Mouse (Mus musculus): ENCODE measurements around the gene Myrfl.

The Myrfl gene

DNA sequence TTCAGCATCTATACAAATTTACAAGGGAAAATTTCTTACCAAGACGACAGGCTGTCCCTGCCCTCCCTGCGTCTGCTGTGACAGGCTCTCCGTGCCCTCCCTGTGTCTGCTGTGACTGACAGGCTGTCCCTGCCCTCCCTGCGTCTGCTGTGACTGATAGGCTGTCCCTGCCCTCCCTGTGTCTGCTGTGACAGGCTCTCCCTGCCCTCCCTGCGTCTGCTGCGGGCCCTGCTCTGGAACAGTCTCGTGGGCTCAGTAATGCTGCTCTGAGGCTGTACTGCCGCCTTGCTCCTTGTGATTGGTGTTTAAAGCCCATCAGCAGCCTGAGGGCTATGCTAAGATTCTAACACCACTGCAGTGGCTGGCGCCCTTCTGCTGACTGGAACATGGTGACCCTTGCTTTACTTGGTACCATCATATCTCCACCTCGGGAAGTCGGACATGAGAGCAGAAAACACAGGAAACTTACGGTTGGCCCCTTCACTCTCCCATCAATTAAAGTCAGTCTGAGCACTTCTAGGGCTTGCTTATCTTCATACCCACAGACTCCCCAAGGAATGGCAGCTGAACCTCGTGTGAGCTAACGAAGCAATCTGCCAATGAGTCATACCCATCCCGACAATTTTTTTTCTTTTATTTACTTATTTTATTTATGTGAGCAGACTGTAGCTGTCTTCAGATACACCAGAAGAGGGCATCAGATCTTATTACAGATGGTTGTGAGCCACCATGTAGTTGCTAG, 12.4 kb upstream of the Myrfl start:
- DNase-seq = no peak

DNA sequence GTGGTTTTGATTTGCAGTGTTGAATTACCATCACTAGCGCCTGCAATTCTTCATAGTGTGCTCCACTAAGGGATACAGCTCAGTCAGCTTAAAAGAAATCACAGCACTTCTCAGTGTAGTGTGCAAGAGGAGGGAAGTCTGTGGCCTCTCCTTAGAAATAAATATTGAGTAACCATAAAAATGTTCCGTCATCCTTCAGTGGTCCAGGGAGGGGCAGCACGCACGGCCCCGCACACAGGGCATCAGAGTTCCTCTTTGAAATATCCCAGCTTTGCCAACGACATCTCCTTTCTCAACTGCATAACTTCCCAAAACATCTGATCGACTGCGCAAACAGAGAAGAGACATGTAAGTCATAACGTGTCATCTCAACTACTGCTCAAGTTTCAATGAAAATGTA, 10.1 kb upstream of the Myrfl start:
- no peak for DNase-seq

DNA sequence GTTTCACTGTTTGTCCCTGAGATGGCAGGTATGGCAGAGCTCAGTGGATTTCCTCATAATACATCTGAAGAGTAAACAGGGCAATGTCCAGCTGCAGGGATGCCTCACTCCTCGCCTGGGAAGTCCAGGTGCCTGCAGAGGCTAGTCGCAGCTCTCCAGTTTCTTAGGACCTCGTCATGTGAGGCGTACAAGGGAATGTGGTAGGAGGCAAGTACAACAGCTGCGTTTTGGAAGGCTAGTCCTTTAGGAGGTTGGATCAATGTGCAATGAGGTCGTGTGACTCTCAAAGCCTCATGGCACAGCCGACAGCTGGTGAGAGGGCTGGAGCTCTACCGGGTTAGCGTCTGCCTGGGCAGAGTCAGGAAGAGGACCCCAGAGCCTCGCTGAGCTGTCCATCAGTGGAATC, 7.8 kb upstream of the Myrfl start:
- no peak for DNase-seq

DNA sequence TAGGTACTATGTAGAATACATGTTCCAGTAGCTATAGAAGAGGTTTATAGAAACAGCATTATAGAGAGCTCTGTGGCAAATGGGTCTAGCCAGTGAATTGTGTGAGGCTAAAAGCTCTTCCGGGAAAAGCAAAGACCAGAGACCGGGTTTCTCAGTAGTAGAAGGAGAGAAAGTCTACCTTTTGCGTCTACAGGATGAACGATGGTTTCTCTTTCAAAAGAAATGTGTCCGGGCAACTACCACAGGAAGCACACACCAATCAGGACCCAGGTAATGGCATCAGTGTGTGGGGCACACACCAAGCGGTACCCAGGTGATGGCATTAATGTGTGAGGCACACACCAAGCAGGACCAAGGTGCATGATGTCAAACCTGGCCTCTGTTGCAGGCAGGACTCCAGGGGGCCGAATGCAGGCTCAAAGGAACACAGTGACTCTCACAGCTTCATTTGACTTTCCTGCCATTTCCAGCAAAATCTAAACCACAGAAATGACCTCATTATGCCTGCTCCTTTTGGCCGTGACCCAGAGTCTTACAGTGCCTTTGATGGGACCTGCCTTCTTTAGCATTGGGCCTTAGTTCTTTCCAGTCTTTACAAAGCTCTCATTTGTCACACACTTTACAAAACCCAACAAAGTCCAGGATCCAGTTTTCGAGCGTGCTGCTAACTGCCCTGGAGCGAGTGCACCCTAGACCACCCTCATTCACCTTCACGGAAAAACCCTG, 1.4 kb downstream of the Myrfl start:
- DNase-seq = no peak

DNA sequence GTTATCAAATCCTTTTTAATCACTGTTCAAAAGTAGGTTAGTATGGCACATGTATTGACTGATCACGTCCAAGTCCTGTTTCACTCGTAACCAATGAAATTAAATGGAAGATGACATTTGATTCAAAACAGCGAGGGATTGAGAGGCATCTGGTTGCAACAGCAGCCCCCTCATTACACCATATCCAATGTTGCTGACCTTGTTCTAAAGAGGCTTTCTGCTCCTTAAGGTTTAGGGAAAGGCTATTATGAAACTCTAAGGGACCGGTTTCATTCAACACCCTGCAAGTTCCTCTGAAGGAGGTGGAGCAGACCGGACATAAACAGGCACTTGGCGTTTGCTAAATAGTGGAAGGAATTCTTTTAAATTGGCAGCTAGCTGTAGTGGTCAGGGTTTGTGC, 2.2 kb downstream of the Myrfl start:
- DNase-seq = no peak

DNA sequence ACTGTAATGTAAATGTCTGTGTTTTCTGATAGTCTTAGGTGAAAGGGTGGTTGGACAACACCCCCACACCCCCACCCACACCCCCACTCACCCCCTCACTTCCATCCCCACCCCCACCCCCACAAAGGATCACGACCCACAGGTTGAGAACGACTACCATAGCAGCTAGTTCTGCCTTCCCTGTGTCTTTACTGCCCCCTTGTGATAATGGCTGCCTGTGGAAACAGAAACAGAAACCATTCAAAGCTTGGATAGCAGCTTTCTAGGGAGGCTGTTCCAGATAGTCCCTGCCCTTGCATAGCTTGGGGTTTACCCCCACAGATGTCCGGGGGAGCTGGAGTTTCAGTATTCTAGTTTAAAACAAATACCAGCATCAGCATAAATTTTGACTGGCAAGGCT, 3.0 kb downstream of the Myrfl start:
- peak; percentile 75 for DNase-seq

DNA sequence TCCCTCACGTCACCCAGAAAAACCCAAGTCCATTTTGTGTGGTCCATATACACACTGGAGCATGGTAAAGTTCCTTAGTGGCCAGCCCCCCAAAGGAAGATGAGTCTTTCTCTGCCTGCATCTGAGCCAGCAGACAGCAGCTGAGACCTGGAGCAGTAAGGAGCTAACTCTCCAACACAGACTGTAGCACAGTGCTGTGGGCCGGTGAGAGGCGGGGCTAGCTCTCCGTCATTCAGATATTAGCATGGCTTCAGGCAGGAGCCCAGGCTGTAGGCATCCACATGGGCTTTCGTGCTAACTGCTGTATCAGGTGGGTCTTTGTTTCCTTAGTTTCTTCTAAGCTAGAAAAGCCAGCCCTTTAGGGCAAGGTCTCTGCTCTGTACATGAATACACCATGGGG, 6.1 kb downstream of the Myrfl start:
- DNase-seq = no peak

DNA sequence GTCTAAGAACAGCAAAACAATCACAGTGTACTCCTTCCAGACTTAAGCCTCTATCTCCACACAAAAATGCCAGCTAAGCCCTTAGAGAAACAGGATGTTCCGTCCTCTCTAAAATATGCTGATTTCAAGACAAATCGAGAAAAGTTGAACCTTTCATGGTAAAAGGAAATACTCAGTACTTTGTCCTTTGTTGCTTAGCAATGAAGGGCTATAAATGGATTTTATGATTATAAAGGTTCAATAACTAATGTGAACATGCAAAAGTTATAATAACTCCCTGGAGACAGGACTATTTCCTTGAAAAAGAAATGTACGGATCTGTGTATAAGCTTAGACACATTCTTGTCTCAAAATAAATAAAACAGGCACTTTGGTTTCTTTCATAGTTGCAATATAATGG, 12.2 kb downstream of the Myrfl start:
- DNase-seq = no peak

DNA sequence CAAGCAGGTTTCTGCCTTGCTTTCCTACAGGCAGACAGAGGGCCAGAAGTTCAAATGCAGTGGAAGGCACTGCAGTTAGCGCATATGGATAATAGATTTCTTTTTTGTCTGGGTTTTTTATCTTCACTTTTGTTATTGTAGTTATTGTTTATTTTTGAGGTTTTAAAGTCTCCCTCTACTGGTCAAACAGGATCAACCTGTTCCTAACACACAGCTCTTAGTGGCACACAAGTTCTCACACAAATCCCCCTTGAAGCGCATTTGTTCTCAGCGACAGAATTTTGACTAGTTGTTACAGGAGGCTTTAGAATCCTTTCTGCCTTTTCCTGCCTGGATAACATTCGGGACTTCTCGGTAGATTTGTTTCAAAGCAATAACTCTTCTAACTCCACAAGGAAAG, 13.2 kb downstream of the Myrfl start:
- DNase-seq = no peak

DNA sequence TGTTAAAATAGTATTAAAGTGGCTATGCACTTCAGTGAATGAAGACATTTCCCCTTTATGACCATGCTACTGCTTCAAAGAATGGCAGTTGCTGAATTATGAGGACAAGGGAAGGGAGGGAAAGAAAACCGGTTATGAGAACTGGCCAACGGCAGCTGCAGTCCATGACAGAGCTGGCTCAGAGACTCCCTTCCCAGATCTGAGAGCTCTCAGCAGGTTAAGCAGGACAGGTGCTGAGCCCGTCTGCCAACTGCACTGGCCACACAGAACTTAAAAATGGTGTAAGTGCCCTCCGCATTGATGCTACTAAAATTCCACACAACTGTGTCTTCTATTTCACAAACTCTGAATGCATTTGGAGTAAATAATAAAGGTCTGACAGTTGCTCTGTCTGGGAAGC, 19.3 kb downstream of the Myrfl start:
- peak; percentile 90 for DNase-seq

DNA sequence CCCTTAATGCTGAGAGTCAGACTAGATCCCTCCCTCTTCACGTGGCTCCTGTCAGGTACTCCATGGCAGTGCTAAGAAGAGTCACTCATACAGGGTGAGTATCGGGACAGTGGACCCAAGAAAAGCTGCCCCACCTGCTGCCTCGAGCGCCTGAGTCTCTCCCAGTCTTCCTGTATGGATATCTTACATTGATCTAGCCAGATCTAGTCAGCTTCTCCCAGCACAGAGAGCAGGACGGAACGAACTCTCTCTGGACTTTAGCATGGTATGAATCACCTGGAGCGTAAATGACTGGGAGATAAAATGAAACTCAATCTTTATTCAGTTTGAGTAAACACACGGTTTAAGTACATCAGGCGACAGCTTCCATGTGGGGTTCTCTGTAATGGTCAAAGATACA, 22.2 kb downstream of the Myrfl start:
- no peak for DNase-seq

DNA sequence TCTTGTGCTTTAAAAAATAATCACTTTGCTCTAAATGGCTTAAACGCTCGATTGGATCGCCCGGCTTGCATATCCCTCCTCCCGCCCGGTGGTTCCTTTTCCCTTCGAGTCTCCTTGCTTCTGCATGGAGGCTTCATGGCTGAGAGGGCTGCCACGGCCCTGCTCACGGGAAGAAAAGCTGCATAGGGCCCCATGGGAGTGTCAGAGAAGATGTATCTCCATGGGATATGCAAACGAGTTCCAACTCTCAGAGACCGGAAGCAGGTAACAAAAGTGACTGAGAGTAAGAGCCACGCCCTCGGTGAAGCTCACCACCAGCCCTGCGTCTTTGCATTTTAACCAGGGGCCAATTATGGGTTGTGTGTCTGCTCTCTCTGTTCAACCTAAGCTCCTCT, 24.7 kb downstream of the Myrfl start:
- no peak for DNase-seq

DNA sequence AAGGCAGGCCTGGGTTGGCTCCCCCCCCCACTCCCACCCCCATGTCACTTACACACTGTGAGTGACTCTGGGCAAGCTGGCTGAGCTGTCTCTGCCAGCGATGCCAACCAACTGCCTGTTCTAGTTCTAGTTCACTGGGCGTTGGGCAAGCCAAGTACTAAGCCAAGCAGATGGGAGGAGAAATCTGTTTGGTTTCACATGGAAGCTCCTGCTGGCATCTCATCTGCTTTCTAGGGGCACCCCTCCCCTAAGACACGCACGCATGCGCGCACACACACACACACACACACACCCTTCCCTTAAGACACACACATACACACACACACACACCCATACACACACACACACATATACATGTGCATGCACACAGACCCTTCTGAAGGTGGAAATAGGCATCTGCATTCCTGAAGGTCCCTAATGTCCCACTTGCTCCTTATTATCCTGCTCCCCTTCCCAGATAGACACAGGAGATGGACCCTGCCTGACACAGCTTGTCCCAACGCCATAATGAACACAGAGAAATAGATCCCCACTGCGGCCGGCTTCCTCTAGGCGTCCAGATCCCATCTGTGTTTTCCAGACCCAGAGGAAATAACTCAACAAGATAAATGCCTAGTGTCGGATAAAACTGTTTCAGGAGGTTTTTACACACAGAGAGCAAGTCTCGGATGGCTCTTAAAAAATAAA, 25.2 kb downstream of the Myrfl start:
- DNase-seq = peak; percentile 97

DNA sequence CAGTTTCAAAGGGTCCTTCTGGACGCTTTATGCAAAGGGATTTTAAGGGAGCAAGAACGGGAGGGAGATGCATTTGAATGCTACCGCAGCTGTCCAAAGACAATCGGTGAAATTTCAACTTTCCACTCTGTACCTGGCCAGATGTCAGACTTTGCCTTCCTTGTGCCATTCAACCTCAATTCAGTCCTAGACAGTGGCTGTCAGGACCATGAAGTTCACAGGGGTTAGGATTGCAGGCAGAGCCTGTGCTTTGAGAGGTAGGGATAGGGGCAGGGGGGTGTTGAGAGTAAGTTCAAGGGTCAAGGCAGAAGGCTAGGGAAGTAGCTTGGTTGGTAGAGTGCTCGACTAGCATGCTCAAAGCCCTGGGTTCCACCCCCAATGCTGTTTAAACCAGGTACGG, 25.9 kb downstream of the Myrfl start:
- no peak for DNase-seq

DNA sequence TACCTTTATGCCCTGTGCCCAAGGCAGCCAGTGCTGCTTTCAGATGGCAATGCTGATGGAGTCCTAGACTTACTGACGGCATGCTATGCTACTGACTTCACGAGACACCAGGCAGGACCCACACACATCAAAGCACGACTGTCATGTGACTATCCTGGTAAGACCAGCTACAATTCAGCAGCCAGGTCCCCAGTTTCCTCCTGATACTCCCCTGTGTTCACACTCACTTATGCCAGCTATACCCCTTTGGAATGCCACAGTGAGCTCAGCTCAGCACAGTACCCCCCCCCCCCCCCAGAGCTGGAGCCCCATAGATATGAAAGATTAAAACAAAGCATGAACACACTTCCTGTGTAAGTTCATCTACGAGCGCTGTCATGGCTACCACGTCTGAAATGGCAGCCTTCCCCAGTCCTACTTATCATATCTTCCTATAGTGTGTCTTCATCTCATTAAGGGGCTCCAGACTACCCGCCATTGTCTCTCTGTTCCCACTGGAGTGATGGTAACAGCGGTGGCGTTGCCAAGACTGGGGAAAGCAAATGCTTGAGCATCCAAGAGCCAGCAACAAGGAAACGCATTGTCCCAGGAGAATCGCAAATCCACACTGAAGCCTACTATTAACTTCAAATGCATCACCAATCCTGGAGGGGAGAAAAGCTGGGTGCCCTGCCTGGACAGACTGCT, 43.4 kb downstream of the Myrfl start:
- DNase-seq = no peak

DNA sequence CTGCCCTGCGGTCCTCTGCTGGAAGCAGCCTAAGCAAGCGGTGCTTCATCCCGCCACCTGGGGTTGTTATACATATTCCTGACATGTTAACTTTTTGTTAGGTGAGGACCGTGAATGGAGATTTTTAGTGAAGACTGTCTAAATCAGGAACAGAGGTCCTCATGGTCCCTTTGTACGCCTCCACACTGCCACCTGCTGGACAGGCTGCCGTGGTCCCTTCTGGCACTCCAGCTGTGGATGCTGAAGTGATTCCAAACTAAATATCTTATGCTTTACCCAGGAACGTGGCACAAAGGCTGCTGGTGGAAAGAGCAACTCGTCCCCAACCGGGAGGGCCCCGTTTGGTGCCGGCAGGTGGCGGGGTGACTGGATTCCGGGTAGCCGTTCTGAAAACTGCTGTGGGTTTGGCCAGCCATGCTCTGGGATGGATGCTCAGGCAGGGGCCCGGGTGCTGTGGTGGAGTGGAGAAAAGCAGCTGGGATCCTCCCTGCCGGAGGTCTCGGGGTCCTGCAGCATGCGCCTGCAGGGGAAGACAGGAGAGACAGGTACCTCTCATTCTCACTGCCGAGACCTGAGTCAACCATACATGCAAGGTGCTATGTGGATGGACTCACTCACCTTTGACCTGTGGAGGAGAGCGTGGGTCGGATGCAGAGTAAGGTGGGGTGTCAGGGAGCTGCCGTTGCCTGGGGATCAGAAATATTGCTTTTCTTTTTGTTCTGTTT, 47.8 kb downstream of the Myrfl start:
- peak; percentile 86 for DNase-seq

DNA sequence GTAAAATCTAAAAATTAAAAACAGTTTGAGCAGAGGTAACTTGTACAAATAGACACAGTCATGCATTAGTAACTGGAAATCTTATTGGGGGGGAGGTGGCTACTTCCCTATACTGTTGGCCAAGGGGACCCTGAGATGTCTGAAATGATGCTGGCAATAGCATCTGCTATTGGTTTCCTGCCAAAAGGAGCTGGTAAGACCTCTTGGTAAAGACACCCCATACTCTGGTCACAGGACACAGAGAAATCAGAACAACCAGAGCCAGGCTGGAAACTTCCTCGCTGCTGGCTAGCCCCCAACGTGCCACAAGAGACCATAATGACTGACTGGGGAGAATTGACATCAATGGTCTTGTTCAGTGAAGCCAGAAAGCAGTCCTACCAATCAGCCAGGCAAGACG, 55.2 kb downstream of the Myrfl start:
- DNase-seq = no peak

DNA sequence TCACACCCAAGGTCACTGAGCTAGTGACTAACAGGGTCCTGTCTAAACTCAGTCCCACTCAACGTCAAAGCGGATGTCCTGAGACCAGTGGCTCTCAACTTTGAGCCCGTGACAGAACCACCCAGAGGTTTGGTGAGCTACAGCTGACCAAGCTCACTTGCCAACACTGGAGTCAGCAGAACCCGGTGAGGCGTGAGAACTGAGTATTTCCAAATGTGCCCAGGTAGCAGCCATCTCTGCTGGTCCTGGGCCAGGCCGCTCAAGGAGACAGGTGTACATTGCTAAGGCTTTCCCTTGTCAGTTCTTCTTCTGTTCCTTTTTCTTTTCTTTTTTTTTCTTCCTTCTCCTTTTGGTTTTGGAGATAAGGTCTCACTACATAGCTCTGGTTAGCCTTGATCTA, 66.0 kb downstream of the Myrfl start:
- no peak for DNase-seq

DNA sequence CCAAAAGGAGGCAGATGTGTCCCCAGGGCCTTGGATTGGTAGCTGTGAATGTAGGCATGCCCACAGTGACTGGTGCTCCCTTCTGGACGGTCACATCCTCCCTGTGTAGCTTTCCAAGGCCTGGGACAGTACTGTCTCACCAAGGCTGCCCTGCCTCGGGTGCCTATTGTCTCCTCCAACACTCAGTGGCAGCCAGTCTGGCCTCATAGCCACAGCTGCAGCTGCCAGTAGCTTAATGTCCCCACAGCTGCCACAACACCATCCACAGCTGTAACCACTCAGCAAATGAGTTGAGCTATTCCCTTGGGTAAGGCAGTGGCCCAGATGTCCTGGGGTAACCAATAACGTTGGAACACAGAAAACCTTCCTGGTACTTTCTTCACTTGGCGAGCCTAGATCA, 68.6 kb downstream of the Myrfl start:
- no peak for DNase-seq

DNA sequence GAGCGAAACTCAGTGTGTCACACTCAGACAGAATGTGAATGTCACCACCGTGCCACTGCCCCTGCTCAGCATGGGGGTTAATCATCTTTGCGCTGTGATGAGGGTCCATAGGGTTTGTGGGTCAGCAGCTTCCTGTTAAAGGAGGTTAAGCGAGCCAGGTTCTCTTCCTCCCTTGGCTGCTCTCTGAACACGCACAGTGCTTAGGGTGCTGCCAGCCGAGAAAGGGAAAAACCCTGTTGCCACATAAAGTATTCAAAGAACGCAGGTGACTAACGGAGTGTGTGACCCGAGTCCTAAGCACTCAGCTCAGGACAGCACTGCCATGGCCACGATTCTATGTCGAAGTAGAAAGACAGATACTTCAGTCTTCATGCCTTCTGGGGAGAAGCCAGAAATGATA, 69.4 kb downstream of the Myrfl start:
- DNase-seq = no peak

DNA sequence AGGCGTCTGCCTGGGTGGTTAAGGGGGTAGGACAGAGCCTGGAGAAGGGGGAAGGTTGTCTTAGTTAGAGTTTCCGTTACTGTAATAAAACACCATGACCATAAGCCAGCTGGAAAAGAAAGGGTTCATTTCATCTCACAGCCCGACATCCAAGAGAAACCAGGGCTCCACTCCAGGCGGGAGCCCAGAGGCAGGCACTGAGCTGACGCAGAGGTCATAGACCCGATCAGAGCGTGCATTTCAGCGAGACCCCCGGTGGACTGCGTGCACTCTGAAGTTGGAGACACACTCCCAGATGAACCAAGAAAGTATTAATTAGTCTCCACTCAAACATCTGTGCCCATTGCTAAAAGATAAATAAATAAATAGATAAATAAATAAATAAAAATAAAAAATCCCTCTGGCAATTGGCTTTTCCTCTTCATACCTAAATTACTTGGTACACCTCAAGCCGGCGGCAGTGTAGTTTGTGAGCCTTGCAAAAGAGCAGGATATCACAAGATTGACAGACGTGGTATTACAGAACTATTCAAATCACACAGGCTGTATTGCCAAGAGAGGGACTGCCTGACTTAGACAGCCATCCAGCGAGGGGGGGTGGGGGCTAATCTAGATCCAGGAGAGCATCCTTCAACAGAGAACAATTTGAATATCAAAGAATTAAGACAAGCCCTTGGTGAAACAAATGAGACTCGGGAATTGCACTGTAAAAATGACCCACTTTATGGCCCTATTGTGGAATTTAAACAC, 81.2 kb downstream of the Myrfl start:
- no peak for DNase-seq

DNA sequence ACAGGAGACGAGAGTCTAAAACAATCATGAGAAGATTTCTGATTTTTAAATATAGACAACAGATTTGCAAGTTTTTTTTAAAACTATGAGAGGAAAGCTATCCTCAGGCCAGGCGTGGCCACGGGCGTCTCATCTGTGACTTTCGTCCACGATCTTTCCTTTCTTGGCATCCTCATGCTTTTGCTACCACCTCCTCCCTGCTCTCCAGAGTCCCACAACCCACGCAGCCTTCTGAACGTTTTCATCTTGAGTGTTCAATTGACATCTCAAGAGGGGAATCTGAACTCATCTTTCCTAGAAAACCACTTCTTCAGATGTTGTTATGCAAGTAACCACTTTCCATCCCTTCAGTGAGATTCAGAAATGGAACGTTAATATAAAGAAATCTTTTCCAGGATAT, 83.6 kb downstream of the Myrfl start:
- no peak for DNase-seq

Data from cerebellum, adult 9-11 months (tissue).